Mouse (Mus musculus) heart, embryonic 11.5 days (tissue): ENCODE measurements around the gene Pitpnm1. TPM values are rescaled to one million over a fixed set of nuclear protein-coding genes. Genes with fewer than 3 reads are reported as not detected.

Experiments
- ATAC-seq: fragments of 200-750 bp; cut with Nextera tagmentation; replicated peaks from 2 replicates; pipeline ENCODE4 v1.8.0; 2017; ENCODE audit warnings: moderate library complexity; ENCODE audit not compliant: insufficient number of reproducible peaks, low FRiP score, low TSS enrichment
- H3K27ac ChIP-seq: fragments of 300-500 bp; sonication (generic); 2 replicates; pipeline ENCODE4 v1.5.1; 2014; ENCODE audit warnings: mild to moderate bottlenecking, low read depth, low read length
- H3K27me3 ChIP-seq: fragments of 300-500 bp; sonication (generic); 2 replicates; pipeline ENCODE4 v1.6.1; 2014; ENCODE audit warnings: mild to moderate bottlenecking, low read length, mixed read lengths; ENCODE audit not compliant: control insufficient read depth, insufficient read depth
- H3K36me3 ChIP-seq: fragments of 300-500 bp; sonication (generic); 2 replicates; pipeline ENCODE4 v1.6.1; 2014; ENCODE audit warnings: mild to moderate bottlenecking, low read length, moderate library complexity, mixed read lengths; ENCODE audit not compliant: control insufficient read depth, insufficient read depth
- H3K4me1 ChIP-seq: fragments of 300-500 bp; sonication (generic); 2 replicates; pipeline ENCODE4 v1.6.1; 2014; ENCODE audit warnings: low read length; ENCODE audit not compliant: control insufficient read depth, insufficient read depth
- H3K4me2 ChIP-seq: fragments of 300-500 bp; sonication (generic); 2 replicates; pipeline ENCODE4 v1.6.1; 2014; ENCODE audit warnings: mild to moderate bottlenecking, moderate library complexity
- H3K4me3 ChIP-seq: fragments of 300-500 bp; sonication (generic); 2 replicates; pipeline ENCODE4 v1.5.1; 2014; ENCODE audit warnings: low read depth, low read length
- H3K9ac ChIP-seq: fragments of 300-500 bp; sonication (generic); 2 replicates; pipeline ENCODE4 v1.6.1; 2014; ENCODE audit warnings: mild to moderate bottlenecking, low read depth, low read length, moderate library complexity
- H3K9me3 ChIP-seq: fragments of 300-500 bp; sonication (generic); replicated peaks from 2 replicates; pipeline ENCODE4 v1.6.1; 2016; ENCODE audit warnings: low read length; ENCODE audit not compliant: control insufficient read depth
- WGBS: fragments of 180-500 bp; shearing (Covaris S2); extraction: QIAGEN DNeasy Blood & Tissue Kit; methylation state at CpG from one replicate; pipeline ENCODE4 v1.1.7; 2014; ENCODE audit not compliant: insufficient replicate concordance; 5-methylcytosine and 5-hydroxymethylcytosine counted together
- polyA plus RNA-seq: library from polyadenylated mRNA; unstranded; fragments of >200 nt; fragmentation: Nextera tagmentation; extraction: Ambion mirVana; gene quantifications from 2 replicates; pipeline ENCODE4 v1.2.1, GENCODE M21; 2014

Pitpnm1 gene
- polyA plus RNA-seq, 1 experiment from 2014 or later, result 15.5 TPM

GRCm38 (mm10) chr19:4086156-4086555, 13.6 kb upstream of the Pitpnm1 start:
- no peak for ATAC-seq
- Histone ChIP-seq H3K27me3 (peaks cover 18% of the 10 kb centered on the region), H3K9ac (no peak overlapping the region), H3K4me1 (no peaks in the 10 kb centered on the region), H3K36me3 (no peaks in the 10 kb centered on the region), H3K4me3 (no peak overlapping the region), H3K9me3 (no peaks in the 10 kb centered on the region), H3K27ac (no peak overlapping the region), H3K4me2 (no peak overlapping the region)
- 87% methylated on average over 15 of the region's 15 CpGs for WGBS

DNA sequence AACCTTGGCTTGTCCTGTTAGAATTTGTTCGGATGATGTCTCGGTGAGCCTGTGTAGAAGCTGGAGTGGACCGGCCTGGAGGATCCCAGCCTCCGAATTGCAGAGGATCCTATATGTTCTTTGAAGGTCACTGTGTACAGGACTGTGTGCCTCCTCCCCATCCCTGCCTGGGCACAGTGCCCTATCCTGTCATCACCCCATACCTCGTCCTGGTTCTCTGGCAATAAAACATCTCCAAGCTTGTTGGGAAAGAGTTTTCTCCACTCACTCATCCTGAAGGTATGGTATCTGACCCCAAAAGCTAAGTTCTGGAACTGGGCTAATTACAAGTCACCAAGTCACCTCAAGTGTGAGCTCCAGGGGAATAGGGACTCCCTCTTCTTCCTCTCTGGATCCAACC, 12.7 kb upstream of the Pitpnm1 start:
- Histone ChIP-seq H3K27ac (no peak overlapping the region), H3K9ac (no peak overlapping the region), H3K4me3 (no peak overlapping the region), H3K27me3 (peaks cover 16% of the 10 kb centered on the region), H3K4me2 (no peak overlapping the region), H3K9me3 (no peaks in the 10 kb centered on the region), H3K4me1 (no peaks in the 10 kb centered on the region), H3K36me3 (no peaks in the 10 kb centered on the region)
- no peak for ATAC-seq
- 85% methylated on average over 5 of the region's 5 CpGs for WGBS

DNA sequence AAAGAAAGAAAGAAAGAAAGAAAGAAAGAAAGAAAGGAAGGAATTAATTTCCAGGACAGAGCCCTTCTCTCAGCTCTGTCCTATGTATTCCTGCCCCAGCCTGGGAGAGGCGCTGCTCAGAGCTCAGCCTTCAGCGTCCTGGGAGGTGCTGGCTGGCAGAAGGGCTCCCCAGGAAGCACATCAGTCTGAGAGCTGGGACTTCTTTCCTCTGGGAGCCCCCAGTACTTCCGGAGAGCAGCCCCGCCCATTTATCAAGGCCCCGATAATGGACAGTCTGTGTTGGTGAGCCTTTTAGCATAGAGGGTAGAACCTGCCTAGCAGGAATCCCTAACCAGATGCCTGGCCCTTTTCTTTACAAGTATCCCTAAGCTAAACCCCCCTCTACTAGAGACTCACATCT, 11.7 kb upstream of the Pitpnm1 start:
- Histone ChIP-seq H3K27me3 (peaks cover 16% of the 10 kb centered on the region), H3K9ac (no peak overlapping the region), H3K36me3 (no peaks in the 10 kb centered on the region), H3K4me2 (no peak overlapping the region), H3K27ac (no peak overlapping the region), H3K4me1 (no peaks in the 10 kb centered on the region), H3K4me3 (no peak overlapping the region), H3K9me3 (no peaks in the 10 kb centered on the region)
- WGBS, result 31% methylated on average over 5 of the region's 5 CpGs
- ATAC-seq, result no peak

DNA sequence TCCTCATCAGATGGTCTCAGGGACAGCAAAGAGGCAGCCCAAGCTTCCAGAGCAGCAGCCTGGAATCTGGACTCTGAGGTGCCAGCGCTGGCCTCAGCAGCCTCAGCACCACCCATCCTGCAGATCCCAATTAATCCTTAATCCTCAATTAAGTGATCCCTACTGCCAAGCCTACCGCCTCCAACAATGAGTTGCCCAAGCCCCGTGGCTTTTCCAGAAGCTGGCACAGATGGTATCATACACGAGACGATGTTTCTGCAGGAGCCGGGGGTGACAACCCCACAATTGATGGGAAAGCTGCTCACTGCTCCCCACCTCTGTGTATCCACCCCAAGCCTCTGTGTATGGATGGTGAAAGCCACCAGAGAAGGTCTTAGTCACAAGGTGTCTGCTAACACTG, 10.7 kb upstream of the Pitpnm1 start:
- WGBS, result 75% methylated on average over 6 of the region's 6 CpGs
- H3K9me3 ChIP-seq, result no peaks in the 10 kb centered on the region
- no peak for ATAC-seq
- H3K4me3 ChIP-seq, result no peak overlapping the region
- H3K4me1 ChIP-seq, result no peaks in the 10 kb centered on the region
- no peak overlapping the region for H3K27ac ChIP-seq
- no peak overlapping the region for H3K4me2 ChIP-seq
- H3K36me3 ChIP-seq, result no peaks in the 10 kb centered on the region
- peaks cover 9% of the 10 kb centered on the region for H3K27me3 ChIP-seq
- H3K9ac ChIP-seq, result no peak overlapping the region

DNA sequence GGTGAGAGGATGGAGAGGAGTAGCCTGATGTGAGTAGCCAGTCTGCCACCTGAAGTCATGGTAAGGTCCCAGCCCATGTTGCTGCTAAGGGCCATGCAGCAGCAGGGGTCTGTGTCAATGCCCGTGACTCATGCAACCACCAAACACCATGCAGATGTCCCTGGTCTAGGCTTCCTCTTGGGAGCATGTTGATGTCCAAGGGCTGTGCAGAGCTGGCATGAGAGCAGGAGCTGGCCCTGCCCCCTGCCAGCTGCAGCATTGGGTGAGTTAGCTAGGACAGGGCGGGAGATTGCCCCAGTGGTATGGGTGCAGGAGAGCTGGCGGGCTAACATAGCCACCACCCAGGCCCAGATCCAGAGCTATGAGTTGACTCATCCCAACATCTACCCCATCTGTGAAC, 9.4 kb upstream of the Pitpnm1 start:
- H3K27ac ChIP-seq, result no peak overlapping the region
- H3K9ac ChIP-seq, result no peak overlapping the region
- no peak for ATAC-seq
- H3K9me3 ChIP-seq, result no peaks in the 10 kb centered on the region
- H3K27me3 ChIP-seq, result peaks cover 9% of the 10 kb centered on the region
- H3K4me3 ChIP-seq, result no peak overlapping the region
- H3K36me3 ChIP-seq, result no peaks in the 10 kb centered on the region
- H3K4me1 ChIP-seq, result no peaks in the 10 kb centered on the region
- 86% methylated on average over 3 of the region's 3 CpGs for WGBS
- no peak overlapping the region for H3K4me2 ChIP-seq

- H3K9me3 ChIP-seq, result no peaks in the 10 kb centered on the region
- 54% methylated on average over 2 of the region's 2 CpGs for WGBS
These were observed 8.4 kb upstream of the Pitpnm1 start for GRCm38 (mm10) chr19:4091383-4091782.

GRCm38 (mm10) chr19:4092750-4093149, 7.0 kb upstream of the Pitpnm1 start:
- no peak overlapping the region for H3K9ac ChIP-seq
- ATAC-seq, result no peak
- WGBS, result 87% methylated on average over 3 of the region's 3 CpGs
- H3K9me3 ChIP-seq, result no peaks in the 10 kb centered on the region
- H3K4me2 ChIP-seq, result no peak overlapping the region
- no peak overlapping the region for H3K27ac ChIP-seq
- no peak overlapping the region for H3K4me3 ChIP-seq
- H3K27me3 ChIP-seq, result peaks cover 7% of the 10 kb centered on the region
- no peaks in the 10 kb centered on the region for H3K36me3 ChIP-seq
- peaks cover 9% of the 10 kb centered on the region for H3K4me1 ChIP-seq

More at GRCm38 (mm10) chr19:4091383-4091782, 8.4 kb upstream of the Pitpnm1 start:
- H3K4me2 ChIP-seq, result no peak overlapping the region
- H3K4me1 ChIP-seq, result peaks cover 3% of the 10 kb centered on the region; the same call in 1 of the 2 replicates
- ATAC-seq, result no peak
- H3K36me3 ChIP-seq, result no peaks in the 10 kb centered on the region
- H3K9ac ChIP-seq, result no peak overlapping the region
- no peak overlapping the region for H3K27ac ChIP-seq
- no peak overlapping the region for H3K4me3 ChIP-seq
- peaks cover 7% of the 10 kb centered on the region for H3K27me3 ChIP-seq

DNA sequence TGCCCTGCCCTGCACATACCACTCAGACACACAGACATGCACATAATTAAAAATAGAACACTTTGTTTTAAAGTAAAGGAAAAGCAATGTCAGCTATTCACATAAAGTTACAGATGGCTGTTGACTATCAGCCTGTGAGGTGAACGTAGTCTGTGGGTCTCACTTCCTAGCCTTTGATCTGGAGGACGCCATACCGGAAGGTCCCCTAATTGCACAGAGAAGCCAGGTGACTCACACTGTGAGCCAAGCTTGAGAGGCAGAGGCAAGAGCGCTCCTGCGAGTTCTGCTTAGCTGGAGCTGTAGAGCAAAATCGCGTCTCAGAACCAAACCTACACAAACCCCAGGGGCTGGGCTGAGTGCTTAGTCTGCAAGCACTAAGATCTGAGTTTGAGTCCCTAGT, 6.0 kb upstream of the Pitpnm1 start:
- no peaks in the 10 kb centered on the region for H3K36me3 ChIP-seq
- H3K9me3 ChIP-seq, result no peaks in the 10 kb centered on the region
- H3K27ac ChIP-seq, result no peak overlapping the region
- H3K4me1 ChIP-seq, result peaks cover 15% of the 10 kb centered on the region
- no peak for ATAC-seq
- H3K27me3 ChIP-seq, result peaks cover 4% of the 10 kb centered on the region
- H3K4me3 ChIP-seq, result no peak overlapping the region
- 66% methylated on average over 7 of the region's 7 CpGs for WGBS
- no peak overlapping the region for H3K9ac ChIP-seq
- H3K4me2 ChIP-seq, result no peak overlapping the region

DNA sequence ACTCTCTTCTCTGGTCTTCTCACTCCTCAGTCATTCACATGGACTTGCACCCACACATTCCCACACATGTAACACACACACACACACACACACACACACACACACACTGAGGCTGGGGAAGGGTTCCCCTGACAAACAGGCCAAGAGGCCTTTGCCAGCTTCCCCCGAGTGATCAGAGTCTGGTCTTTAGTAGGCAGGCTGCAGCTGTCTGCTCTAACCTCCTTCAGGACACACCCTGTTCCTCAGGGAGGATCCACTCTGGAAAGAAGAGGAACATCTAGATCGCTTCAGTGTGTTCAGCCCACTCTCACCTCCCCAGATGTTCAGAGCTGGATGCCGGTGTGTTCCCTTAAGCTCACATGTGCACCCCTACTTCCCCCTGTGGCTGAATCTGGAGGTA, 5.5 kb upstream of the Pitpnm1 start:
- Histone ChIP-seq H3K36me3 (no peaks in the 10 kb centered on the region), H3K4me2 (no peak overlapping the region), H3K27me3 (no peaks in the 10 kb centered on the region; the same call in 1 of the 2 replicates), H3K4me3 (no peak overlapping the region), H3K27ac (no peak overlapping the region), H3K4me1 (peaks cover 19% of the 10 kb centered on the region), H3K9me3 (no peaks in the 10 kb centered on the region), H3K9ac (no peak overlapping the region)
- ATAC-seq, result no peak
- 83% methylated on average over 3 of the region's 3 CpGs for WGBS
